Mouse (Mus musculus) spleen, postnatal 10 days (tissue): ENCODE data around the gene Mknk1.

Experiments used
- DNase-seq, 2 experiments: peaks; one replicate each; pipeline ENCODE4 v3.0.0; 2021 to 2022; ENCODE audit warnings: low spot score in 2 of 2

Gene Mknk1

GRCm38 (mm10) chr4:115846656-115847055 is 7.7 kb downstream of the Mknk1 start:
- DNase-seq: no peak

GRCm38 (mm10) chr4:115847377-115847776 is 8.4 kb downstream of the Mknk1 start:
- no peak for DNase-seq

- DNase-seq: peak in 1 of 2 experiments; percentile 47
These were observed 9.1 kb downstream of the Mknk1 start for GRCm38 (mm10) chr4:115848083-115848482.

- peak; percentile 74 to 78 for DNase-seq
These were observed 10.1 kb downstream of the Mknk1 start for GRCm38 (mm10) chr4:115848990-115849677.

GRCm38 (mm10) chr4:115850111-115850510 is 11.1 kb downstream of the Mknk1 start:
- peak in 1 of 2 experiments; percentile 48 for DNase-seq

- no peak for DNase-seq
These were observed 11.6 kb downstream of the Mknk1 start for GRCm38 (mm10) chr4:115850631-115851030.

- no peak for DNase-seq
These were observed 12.6 kb downstream of the Mknk1 start for GRCm38 (mm10) chr4:115851569-115851968.

- DNase-seq: no peak
These were observed 16.1 kb downstream of the Mknk1 start for GRCm38 (mm10) chr4:115855100-115855499.

- DNase-seq: no peak
These were observed 16.6 kb downstream of the Mknk1 start for GRCm38 (mm10) chr4:115855609-115856008.

GRCm38 (mm10) chr4:115856282-115856681 is 17.3 kb downstream of the Mknk1 start:
- peak; percentile 28 to 44 for DNase-seq

GRCm38 (mm10) chr4:115857293-115857883 is 18.4 kb downstream of the Mknk1 start:
- no peak for DNase-seq

- DNase-seq: no peak
These were observed 24.4 kb downstream of the Mknk1 start for GRCm38 (mm10) chr4:115863352-115863751.

GRCm38 (mm10) chr4:115863880-115864279 is 24.9 kb downstream of the Mknk1 start:
- DNase-seq: no peak

GRCm38 (mm10) chr4:115869512-115870210 is 30.7 kb downstream of the Mknk1 start:
- DNase-seq: no peak

GRCm38 (mm10) chr4:115873231-115873630 is 34.2 kb downstream of the Mknk1 start:
- no peak for DNase-seq

GRCm38 (mm10) chr4:115878216-115878678 is 39.2 kb downstream of the Mknk1 start:
- DNase-seq: no peak

GRCm38 (mm10) chr4:115878828-115879227 is 39.8 kb downstream of the Mknk1 start:
- no peak for DNase-seq

GRCm38 (mm10) chr4:115881183-115881582 is 42.2 kb downstream of the Mknk1 start:
- DNase-seq: no peak

- DNase-seq: no peak
These were observed 43.2 kb downstream of the Mknk1 start for GRCm38 (mm10) chr4:115882195-115882594.

GRCm38 (mm10) chr4:115884022-115884421 is 45.0 kb downstream of the Mknk1 start, which contains the start of gene Kncn:
Kncn (plus strand) TSS chr4:115884400.
- DNase-seq: no peak

GRCm38 (mm10) chr4:115885846-115886245 is 46.8 kb downstream of the Mknk1 start:
- DNase-seq: no peak

GRCm38 (mm10) chr4:115886875-115887274 is 47.9 kb downstream of the Mknk1 start:
- no peak for DNase-seq

- DNase-seq: no peak
These were observed 51.1 kb downstream of the Mknk1 start for GRCm38 (mm10) chr4:115890066-115890465.
